Mouse (Mus musculus): ENCODE results near the gene Ergic1.

DNA sequence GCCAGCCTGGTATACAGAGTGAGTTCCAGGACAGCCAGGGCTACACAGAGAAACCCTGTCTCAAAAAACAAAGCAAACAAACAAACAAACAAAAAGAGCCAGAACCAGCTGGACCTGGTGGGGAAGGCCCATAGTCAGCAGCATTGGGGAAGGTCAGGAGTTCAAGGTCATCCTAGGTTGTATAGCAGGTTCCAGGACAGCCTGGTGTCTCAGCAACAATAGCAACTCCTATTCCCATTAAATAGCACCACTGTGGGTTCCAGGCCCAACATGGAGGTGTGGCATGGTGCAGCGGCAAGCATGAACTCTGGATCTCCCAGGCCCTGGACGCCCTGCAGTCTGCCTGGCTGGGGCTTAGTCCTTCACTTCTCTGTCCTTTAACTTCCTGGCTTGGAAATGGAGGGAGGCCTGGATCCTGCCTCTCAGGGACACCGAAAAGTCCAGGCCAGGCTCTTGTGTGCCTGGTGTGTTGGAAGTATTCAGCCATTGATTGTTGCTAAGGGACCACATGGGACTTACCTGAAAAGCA lies 19.6 kb downstream of the Ergic1 start:
- TF ChIP-seq CTCF (IDR thresholded peaks at IDR 0.05; ENCODE audit: borderline replicate concordance, control insufficient read depth, extremely low read depth, insufficient read depth, low read length, poor library complexity), result no peak
- no peak for TF ChIP-seq POLR2A (IDR thresholded peaks at IDR 0.05; ENCODE audit: control insufficient read depth, extremely low read depth, insufficient read depth, low read length, poor library complexity)

Measured in thymus, adult 2 months (tissue).